Mouse (Mus musculus) hindbrain, embryonic 13.5 days (tissue): ENCODE data around the gene Dnah6. TPM values are rescaled to one million over a fixed set of nuclear protein-coding genes. Genes with fewer than 3 reads are reported as not detected.

Experiments
- ATAC-seq: fragments of 200-750 bp; cut with Nextera tagmentation; 2 replicates; pipeline ENCODE4 v1.8.0; 2017; ENCODE audit warnings: moderate TSS enrichment; ENCODE audit not compliant: low FRiP score
- H3K27ac ChIP-seq: fragments of 300-500 bp; sonication (generic); 2 replicates; pipeline ENCODE4 v1.5.1; 2015; ENCODE audit warnings: inconsistent platforms, mild to moderate bottlenecking, moderate library complexity
- H3K27me3 ChIP-seq: fragments of 300-500 bp; sonication (generic); 2 replicates; pipeline ENCODE4 v1.6.1; 2015; ENCODE audit warnings: mild to moderate bottlenecking, inconsistent platforms
- H3K36me3 ChIP-seq: fragments of 300-500 bp; sonication (generic); 2 replicates; pipeline ENCODE4 v1.6.1; 2015; ENCODE audit warnings: mild to moderate bottlenecking, inconsistent platforms
- H3K4me1 ChIP-seq: fragments of 300-500 bp; sonication (generic); replicated peaks from 2 replicates; pipeline ENCODE4 v1.6.1; 2015; ENCODE audit warnings: inconsistent platforms
- H3K4me2 ChIP-seq: fragments of 300-500 bp; sonication (generic); 2 replicates; pipeline ENCODE4 v1.6.1; 2015; ENCODE audit warnings: inconsistent platforms, mild to moderate bottlenecking, moderate library complexity
- H3K4me3 ChIP-seq: fragments of 300-500 bp; sonication (generic); 2 replicates; pipeline ENCODE4 v1.5.1; 2015; ENCODE audit warnings: mild to moderate bottlenecking, inconsistent platforms
- H3K9ac ChIP-seq: fragments of 300-500 bp; sonication (generic); 2 replicates; pipeline ENCODE4 v1.6.1; 2015; ENCODE audit warnings: mild to moderate bottlenecking, inconsistent platforms
- H3K9me3 ChIP-seq: fragments of 300-500 bp; sonication (generic); 2 replicates; pipeline ENCODE4 v1.6.1; 2016; ENCODE audit warnings: inconsistent platforms
- WGBS: fragments of 180-500 bp; shearing (Covaris S2); methylation state at CpG from one replicate; pipeline ENCODE4 v1.1.7; 2015; 5-methylcytosine and 5-hydroxymethylcytosine counted together
- polyA plus RNA-seq: library from polyadenylated mRNA; unstranded; fragments of >200 nt; fragmentation: Nextera tagmentation; extraction: Ambion mirVana; gene quantifications from 2 replicates; pipeline ENCODE4 v1.2.1, GENCODE M21; 2015

Gene Dnah6
- polyA plus RNA-seq, 1 experiment from 2014 or later = 0.47 TPM

- Histone ChIP-seq H3K36me3 (no peaks in the 10 kb centered on the region), H3K9me3 (no peaks in the 10 kb centered on the region), H3K9ac (no peak overlapping the region), H3K4me1 (no peaks in the 10 kb centered on the region), H3K4me2 (no peak overlapping the region), H3K4me3 (no peak overlapping the region), H3K27ac (no peak overlapping the region), H3K27me3 (no peaks in the 10 kb centered on the region)
- WGBS = 76% methylated on average over 4 of the region's 4 CpGs
- no peak for ATAC-seq
Measured at GRCm38 (mm10) chr6:73182006-73182405, 39.4 kb downstream of the Dnah6 start.

- H3K9ac ChIP-seq = no peak overlapping the region
- H3K36me3 ChIP-seq = no peaks in the 10 kb centered on the region
- WGBS = 82% methylated on average over 3 of the region's 3 CpGs
- no peak overlapping the region for H3K4me2 ChIP-seq
- no peak overlapping the region for H3K4me3 ChIP-seq
- H3K9me3 ChIP-seq = no peaks in the 10 kb centered on the region
- no peaks in the 10 kb centered on the region for H3K27me3 ChIP-seq
- no peak for ATAC-seq
- no peaks in the 10 kb centered on the region for H3K4me1 ChIP-seq
- H3K27ac ChIP-seq = no peak overlapping the region
Measured at GRCm38 (mm10) chr6:73175156-73175555, 46.3 kb downstream of the Dnah6 start.

- Histone ChIP-seq H3K4me2 (no peak overlapping the region), H3K4me1 (0 out of 2 replicates have a peak, but pooled peaks cover 2% of the 10 kb centered on the region), H3K27me3 (no peaks in the 10 kb centered on the region), H3K9ac (no peak overlapping the region), H3K9me3 (no peaks in the 10 kb centered on the region), H3K36me3 (no peaks in the 10 kb centered on the region), H3K4me3 (no peak overlapping the region), H3K27ac (no peak overlapping the region)
- WGBS = 91% methylated on average over 3 of the region's 3 CpGs
- no peak for ATAC-seq
Measured at GRCm38 (mm10) chr6:73167230-73167629, 54.2 kb downstream of the Dnah6 start.

GRCm38 (mm10) chr6:73162958-73163357, 58.5 kb downstream of the Dnah6 start:
- Histone ChIP-seq H3K4me2 (no peak overlapping the region), H3K27me3 (no peaks in the 10 kb centered on the region), H3K9me3 (no peaks in the 10 kb centered on the region), H3K4me1 (0 out of 2 replicates have a peak, but pooled peaks cover 2% of the 10 kb centered on the region), H3K4me3 (no peak overlapping the region), H3K36me3 (no peaks in the 10 kb centered on the region), H3K27ac (no peak overlapping the region), H3K9ac (no peak overlapping the region)
- ATAC-seq = no peak
- WGBS = 74% methylated on average over 1 of the region's 1 CpGs

GRCm38 (mm10) chr6:73161338-73161737, 60.1 kb downstream of the Dnah6 start:
- no peaks in the 10 kb centered on the region for H3K36me3 ChIP-seq
- 85% methylated on average over 4 of the region's 4 CpGs for WGBS

GRCm38 (mm10) chr6:73155455-73155854, 66.0 kb downstream of the Dnah6 start:
- Histone ChIP-seq H3K4me3 (no peak overlapping the region), H3K4me2 (no peak overlapping the region), H3K4me1 (no peaks in the 10 kb centered on the region), H3K36me3 (no peaks in the 10 kb centered on the region), H3K27me3 (no peaks in the 10 kb centered on the region), H3K9ac (no peak overlapping the region), H3K27ac (no peak overlapping the region), H3K9me3 (no peaks in the 10 kb centered on the region)
- no peak for ATAC-seq
- WGBS = 96% methylated on average over 2 of the region's 2 CpGs

More at GRCm38 (mm10) chr6:73161338-73161737, 60.1 kb downstream of the Dnah6 start:
- H3K27me3 ChIP-seq = no peaks in the 10 kb centered on the region
- no peak overlapping the region for H3K9ac ChIP-seq
- H3K27ac ChIP-seq = no peak overlapping the region
- no peaks in the 10 kb centered on the region for H3K9me3 ChIP-seq
- no peak overlapping the region for H3K4me3 ChIP-seq
- ATAC-seq = no peak
- H3K4me2 ChIP-seq = no peak overlapping the region
- H3K4me1 ChIP-seq = no peaks in the 10 kb centered on the region

GRCm38 (mm10) chr6:73153675-73154074, 67.8 kb downstream of the Dnah6 start:
- Histone ChIP-seq H3K27me3 (no peaks in the 10 kb centered on the region), H3K9ac (no peak overlapping the region), H3K9me3 (no peaks in the 10 kb centered on the region), H3K27ac (no peak overlapping the region), H3K4me2 (no peak overlapping the region), H3K4me3 (no peak overlapping the region), H3K4me1 (no peaks in the 10 kb centered on the region), H3K36me3 (no peaks in the 10 kb centered on the region)
- WGBS = 3% methylated on average over 1 of the region's 1 CpGs
- peak; percentile 76; the same call in 1 of the 2 replicates for ATAC-seq

- WGBS = 91% methylated on average over 7 of the region's 7 CpGs
- ATAC-seq = no peak
- Histone ChIP-seq H3K36me3 (no peaks in the 10 kb centered on the region), H3K9ac (no peak overlapping the region), H3K4me2 (no peak overlapping the region), H3K27me3 (no peaks in the 10 kb centered on the region), H3K4me3 (no peak overlapping the region), H3K4me1 (0 out of 2 replicates have a peak, but pooled peaks cover 3% of the 10 kb centered on the region), H3K27ac (no peak overlapping the region), H3K9me3 (no peaks in the 10 kb centered on the region)
Measured at GRCm38 (mm10) chr6:73143403-73143802, 78.0 kb downstream of the Dnah6 start.

GRCm38 (mm10) chr6:73142776-73143175, 78.7 kb downstream of the Dnah6 start:
- H3K27me3 ChIP-seq = no peaks in the 10 kb centered on the region
- no peak overlapping the region for H3K4me3 ChIP-seq
- H3K4me2 ChIP-seq = no peak overlapping the region
- no peaks in the 10 kb centered on the region for H3K36me3 ChIP-seq
- ATAC-seq = no peak
- 90% methylated on average over 4 of the region's 4 CpGs for WGBS
- 0 out of 2 replicates have a peak, but pooled peaks cover 3% of the 10 kb centered on the region for H3K4me1 ChIP-seq
- no peak overlapping the region for H3K9ac ChIP-seq
- H3K27ac ChIP-seq = no peak overlapping the region
- H3K9me3 ChIP-seq = no peaks in the 10 kb centered on the region

GRCm38 (mm10) chr6:73140836-73141235, 80.6 kb downstream of the Dnah6 start:
- no peak overlapping the region for H3K4me2 ChIP-seq
- H3K4me3 ChIP-seq = no peak overlapping the region
- WGBS = 85% methylated on average over 3 of the region's 3 CpGs
- no peak overlapping the region for H3K27ac ChIP-seq
- 0 out of 2 replicates have a peak, but pooled peaks cover 3% of the 10 kb centered on the region for H3K4me1 ChIP-seq
- H3K27me3 ChIP-seq = no peaks in the 10 kb centered on the region
- ATAC-seq = no peak
- H3K36me3 ChIP-seq = no peaks in the 10 kb centered on the region
- H3K9ac ChIP-seq = no peak overlapping the region
- no peaks in the 10 kb centered on the region for H3K9me3 ChIP-seq

GRCm38 (mm10) chr6:73132784-73133183, 88.7 kb downstream of the Dnah6 start:
- WGBS = 55% methylated on average over 5 of the region's 5 CpGs
- no peak overlapping the region for H3K4me3 ChIP-seq
- H3K27me3 ChIP-seq = no peaks in the 10 kb centered on the region

GRCm38 (mm10) chr6:73127594-73127993, 93.9 kb downstream of the Dnah6 start:
- Histone ChIP-seq H3K4me2 (no peak overlapping the region), H3K4me3 (no peak overlapping the region), H3K36me3 (no peaks in the 10 kb centered on the region), H3K9ac (no peak overlapping the region), H3K27ac (no peak overlapping the region), H3K4me1 (no peaks in the 10 kb centered on the region), H3K27me3 (no peaks in the 10 kb centered on the region), H3K9me3 (no peaks in the 10 kb centered on the region)
- WGBS = 88% methylated on average over 9 of the region's 9 CpGs
- ATAC-seq = no peak

More at GRCm38 (mm10) chr6:73132784-73133183, 88.7 kb downstream of the Dnah6 start:
- Histone ChIP-seq H3K36me3 (no peaks in the 10 kb centered on the region), H3K9ac (no peak overlapping the region), H3K4me1 (no peaks in the 10 kb centered on the region), H3K27ac (no peak overlapping the region), H3K4me2 (no peak overlapping the region), H3K9me3 (no peaks in the 10 kb centered on the region)
- no peak for ATAC-seq

GRCm38 (mm10) chr6:73120348-73120747, 101.1 kb downstream of the Dnah6 start:
- Histone ChIP-seq H3K9ac (no peak overlapping the region), H3K4me3 (no peak overlapping the region), H3K27ac (no peak overlapping the region), H3K36me3 (no peaks in the 10 kb centered on the region), H3K27me3 (no peaks in the 10 kb centered on the region), H3K9me3 (no peaks in the 10 kb centered on the region), H3K4me2 (no peak overlapping the region), H3K4me1 (no peaks in the 10 kb centered on the region)
- WGBS = 88% methylated on average over 11 of the region's 11 CpGs
- ATAC-seq = no peak
